Mouse (Mus musculus): ENCODE measurements around the gene Daglb.

Gene Daglb

DNA sequence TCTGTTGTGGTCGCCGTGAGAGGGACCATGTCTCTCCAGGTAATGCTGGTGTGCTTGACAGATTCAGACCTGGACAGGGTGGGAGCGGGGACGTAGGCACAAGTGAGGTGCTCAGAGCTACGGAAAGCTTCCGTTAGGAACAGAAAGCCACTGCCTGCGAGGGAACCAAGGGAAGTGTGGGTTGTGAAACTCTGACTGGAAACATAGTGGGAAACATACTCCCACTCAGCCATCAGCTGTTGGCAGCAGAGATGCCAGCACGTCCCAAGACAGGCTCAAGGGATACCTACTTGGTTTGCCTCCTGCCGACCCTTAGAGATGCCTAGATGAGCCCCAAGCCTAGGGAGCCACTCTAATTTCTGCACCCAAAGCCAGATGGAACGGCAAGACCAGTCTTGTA, 22.8 kb downstream of the Daglb start:
- no peak for DNase-seq (ENCODE audit: low read depth, low spot score)

DNA sequence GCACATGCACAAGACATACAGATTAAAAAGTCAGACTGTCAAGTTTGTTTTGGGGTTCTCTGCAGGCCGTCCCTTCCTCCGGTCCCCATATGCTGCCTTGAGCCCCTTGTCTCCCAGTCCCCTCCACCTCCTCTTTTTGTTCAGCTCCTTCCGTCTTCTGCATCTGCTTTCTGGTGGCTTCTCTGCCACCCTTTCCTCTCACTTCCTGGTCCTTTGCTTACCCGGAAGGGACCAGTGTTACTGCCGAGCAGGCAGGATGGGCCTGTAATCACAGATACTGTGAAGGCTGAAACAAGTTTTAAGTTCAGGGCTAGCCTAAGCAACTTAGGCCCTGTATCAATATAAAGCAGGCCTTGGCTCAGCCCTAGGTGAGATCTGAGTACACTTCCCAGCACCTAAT, 23.6 kb downstream of the Daglb start:
- no peak for DNase-seq (ENCODE audit: low read depth, low spot score)

- no peak for DNase-seq (ENCODE audit: low read depth, low spot score)
Observed at GRCm38 (mm10) chr5:143489749-143490342, 25.5 kb downstream of the Daglb start.

DNA sequence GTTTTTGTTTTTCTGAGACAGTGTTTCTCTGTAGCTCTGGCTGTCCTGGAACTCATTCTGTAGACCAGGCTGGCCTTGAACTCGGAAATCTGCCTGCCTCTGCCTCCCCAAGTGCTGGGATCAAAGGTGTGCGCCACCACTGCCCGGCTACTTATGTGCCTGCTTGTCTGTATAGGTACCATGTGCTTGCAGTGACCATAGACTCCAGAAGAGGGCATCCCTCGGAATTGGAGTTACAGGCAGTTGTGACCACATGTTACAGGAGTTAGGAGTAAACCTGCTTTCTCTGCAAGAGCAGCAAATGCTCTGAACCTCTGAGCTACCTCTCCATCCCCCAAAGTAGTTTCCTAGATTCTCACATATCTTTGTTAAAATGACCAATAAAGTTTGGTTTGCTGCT, 27.4 kb downstream of the Daglb start:
- peak; percentile 77 for DNase-seq (ENCODE audit: low read depth, low spot score)

GRCm38 (mm10) chr5:143493163-143493562, 28.8 kb downstream of the Daglb start:
- no peak for DNase-seq (ENCODE audit: low read depth, low spot score)

DNA sequence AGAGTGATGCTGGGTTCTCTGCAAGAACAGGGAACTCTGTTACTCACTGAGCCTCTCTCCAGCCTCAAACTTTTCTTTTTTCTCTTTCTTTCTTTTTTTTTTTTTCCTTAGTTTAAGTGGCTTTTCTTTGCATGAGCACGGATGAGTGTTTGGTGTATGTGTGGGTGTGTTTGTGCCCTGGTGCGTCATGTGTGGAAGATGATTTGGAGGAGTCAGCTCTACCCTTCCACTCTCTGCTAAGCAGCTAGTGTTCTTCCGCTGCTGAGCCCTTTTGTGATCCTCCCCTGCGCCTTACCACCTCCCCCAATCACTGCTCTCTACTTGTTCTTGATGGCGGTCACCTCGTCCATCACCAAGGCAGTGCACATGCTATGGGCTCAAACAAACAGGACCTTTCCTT, 31.3 kb downstream of the Daglb start:
- no peak for DNase-seq (ENCODE audit: low read depth, low spot score)

DNA sequence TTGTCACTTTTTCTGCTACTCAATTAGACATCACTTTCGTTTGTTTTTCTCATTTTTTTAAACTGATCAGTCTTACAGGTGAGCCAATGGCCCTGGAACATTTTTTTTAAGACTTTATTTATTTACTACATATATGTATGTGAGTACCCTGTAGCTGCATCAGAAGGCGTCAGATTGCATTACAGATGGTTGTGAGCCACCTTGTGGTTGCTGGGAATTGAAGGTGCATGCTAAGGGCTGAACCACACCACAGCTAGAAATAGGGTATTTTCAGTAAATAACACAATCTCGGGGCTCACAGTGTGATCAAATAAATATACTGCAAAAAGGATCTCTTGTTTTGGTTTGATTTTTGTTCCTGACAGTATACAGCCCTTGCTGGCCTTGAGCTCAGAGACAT, 33.1 kb downstream of the Daglb start:
- no peak for DNase-seq (ENCODE audit: low read depth, low spot score)

- DNase-seq (ENCODE audit: low read depth, low spot score) = no peak
Observed at GRCm38 (mm10) chr5:143499197-143499596, 34.8 kb downstream of the Daglb start.

GRCm38 (mm10) chr5:143499686-143500085, 35.3 kb downstream of the Daglb start:
- DNase-seq (ENCODE audit: low read depth, low spot score) = no peak

DNA sequence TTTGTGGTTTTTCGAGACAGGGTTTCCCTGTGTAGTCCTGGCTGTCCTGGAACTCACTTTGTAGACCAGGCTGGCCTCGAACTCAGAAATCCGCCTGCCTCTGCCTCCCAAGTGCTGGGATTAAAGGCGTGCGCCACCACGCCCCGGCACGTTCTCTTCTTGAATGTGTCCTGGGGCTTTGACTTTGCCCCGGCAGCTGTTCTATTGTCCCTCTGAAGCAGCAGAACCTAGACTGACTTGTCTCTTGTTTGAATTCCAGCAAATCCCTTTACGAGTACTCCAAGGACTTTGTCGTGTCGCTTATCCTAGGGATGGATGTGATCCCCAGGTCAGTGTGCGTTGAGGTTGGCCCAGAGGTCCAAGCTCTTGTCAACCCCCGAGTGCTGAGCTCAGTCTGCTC, 36.3 kb downstream of the Daglb start:
- DNase-seq (ENCODE audit: low read depth, low spot score) = peak; percentile 29

DNA sequence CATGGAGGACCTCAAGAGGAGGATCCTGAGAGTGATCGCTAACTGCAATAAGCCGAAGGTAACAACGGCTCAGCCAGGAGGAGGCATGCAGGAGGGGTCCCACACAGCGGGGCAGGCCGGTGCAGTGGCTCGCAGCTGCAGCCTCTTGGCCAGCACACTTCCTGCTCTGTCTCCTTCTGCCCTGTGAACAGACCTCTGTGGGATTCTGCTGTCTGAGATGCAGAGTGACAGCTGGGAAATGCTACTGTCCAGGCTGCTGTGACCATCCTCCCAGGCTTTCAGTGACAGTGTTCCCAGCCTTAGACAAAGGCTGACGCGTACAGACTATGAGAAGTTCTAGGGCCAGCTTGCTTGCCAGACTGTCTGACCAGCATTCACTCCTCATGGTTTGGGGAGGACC, 36.8 kb downstream of the Daglb start:
- no peak for DNase-seq (ENCODE audit: low read depth, low spot score)

DNA sequence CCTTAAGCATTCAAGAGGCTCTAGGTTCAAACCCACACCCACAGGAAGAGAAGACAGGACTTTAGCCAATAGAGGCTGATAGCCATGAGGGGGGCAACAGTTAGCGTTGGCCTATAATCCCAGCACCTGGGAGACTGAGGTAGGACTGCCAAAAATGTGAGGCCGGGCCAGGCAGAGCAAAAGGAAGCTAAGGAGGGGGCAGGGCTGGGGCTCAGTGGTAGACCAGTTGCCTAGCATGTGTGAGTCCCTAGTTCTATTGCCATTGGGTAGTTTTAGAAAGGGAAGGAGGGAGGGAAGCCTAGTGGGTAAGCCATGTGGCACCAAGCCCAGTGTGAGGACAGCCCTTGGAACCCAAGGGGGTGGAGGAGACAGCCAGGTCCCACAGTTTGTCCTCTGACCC, 37.3 kb downstream of the Daglb start:
- no peak for DNase-seq (ENCODE audit: low read depth, low spot score)

DNA sequence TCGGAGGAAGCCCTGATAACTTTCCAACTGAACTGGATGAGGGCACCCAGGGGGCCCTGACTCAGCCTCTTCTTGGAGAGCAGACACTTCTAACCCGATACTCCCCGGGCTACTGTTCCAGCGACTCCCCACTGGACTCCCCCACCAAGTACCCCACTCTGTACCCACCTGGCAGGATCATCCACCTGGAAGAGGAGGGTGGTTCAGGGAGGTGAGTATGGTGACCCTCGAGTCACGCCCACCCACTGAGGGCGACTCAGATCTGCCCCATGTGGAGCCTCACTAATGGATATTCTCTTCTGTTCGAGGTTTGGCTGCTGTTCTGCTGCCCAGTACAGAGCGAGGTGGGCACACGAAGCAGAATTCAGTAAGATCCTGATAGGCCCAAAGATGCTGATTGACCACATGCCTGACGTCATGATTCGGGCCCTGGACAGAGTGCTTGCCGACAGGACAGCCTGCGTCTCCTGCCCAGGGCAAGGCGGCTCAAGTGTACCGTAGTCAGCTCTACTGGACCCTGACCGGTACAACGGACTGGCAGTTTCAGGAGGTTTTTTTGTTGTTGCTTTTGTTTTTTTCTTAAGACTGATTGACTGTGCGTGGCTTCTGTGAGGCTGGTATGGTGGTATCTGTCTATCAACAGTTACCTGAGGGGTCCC, 38.6 kb downstream of the Daglb start:
- no peak for DNase-seq (ENCODE audit: low read depth, low spot score)

GRCm38 (mm10) chr5:143503740-143504139, 39.4 kb downstream of the Daglb start:
- no peak for DNase-seq (ENCODE audit: low read depth, low spot score)

DNA sequence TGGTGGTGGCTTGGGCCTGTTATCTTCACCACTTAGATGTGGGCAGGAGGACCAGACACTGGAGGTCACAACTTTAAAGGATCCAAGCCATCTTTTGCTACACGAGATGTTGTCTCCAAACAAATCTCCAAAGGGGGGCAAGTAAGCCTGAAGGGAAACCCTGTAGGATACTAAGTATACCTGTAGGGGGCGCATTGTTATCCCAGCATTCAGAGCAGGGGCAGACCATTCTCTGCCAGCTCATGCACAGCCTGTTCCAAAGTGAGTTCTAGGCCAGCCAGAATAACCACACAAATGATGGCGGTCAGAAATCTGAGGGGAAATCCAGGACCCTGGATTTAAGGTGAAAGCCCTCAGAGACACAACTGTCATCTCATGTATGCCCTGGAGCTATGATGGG, 40.1 kb downstream of the Daglb start:
- DNase-seq (ENCODE audit: low read depth, low spot score) = peak; percentile 56

- DNase-seq (ENCODE audit: low read depth, low spot score) = no peak
Observed at GRCm38 (mm10) chr5:143505056-143505455, 40.7 kb downstream of the Daglb start.

DNA sequence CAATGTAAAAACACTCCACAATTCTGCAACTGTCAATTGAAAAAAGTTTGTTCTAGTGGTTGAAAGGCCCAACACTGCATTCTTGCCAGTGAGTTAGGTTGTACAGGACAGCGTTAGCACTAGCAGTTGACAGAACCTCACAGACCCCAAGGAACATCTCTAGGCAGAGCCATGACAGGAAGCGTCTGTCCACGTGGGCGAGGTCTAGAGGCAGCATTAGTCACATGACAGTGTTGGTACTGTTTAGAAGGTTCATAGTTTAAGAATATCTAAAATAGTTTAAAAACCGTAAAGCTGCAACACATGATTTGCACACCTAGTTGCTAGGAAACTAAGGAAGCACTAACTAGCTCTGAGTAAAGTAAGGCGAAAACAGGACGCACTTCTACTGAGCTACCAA, 41.2 kb downstream of the Daglb start:
- no peak for DNase-seq (ENCODE audit: low read depth, low spot score)

DNA sequence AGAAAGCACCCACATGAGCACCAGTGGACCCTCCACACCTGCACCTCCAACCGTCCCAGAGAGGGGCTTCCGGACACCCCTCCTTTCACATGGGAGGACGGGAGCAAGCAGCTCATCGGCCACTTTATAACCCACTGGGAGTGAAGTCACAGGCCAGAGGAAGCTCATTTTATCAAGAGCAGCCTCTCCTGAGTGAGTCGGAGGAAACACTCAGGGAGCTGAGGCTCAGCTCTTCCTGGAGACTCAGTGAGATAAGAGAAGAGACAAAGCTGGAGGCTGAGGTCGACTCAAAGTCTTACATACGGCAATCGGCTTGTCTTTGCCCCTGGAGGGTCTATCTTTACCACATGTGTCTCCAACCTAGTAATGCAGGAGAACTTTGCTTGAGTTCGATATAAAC, 44.9 kb downstream of the Daglb start:
- no peak for DNase-seq (ENCODE audit: low read depth, low spot score)

DNA sequence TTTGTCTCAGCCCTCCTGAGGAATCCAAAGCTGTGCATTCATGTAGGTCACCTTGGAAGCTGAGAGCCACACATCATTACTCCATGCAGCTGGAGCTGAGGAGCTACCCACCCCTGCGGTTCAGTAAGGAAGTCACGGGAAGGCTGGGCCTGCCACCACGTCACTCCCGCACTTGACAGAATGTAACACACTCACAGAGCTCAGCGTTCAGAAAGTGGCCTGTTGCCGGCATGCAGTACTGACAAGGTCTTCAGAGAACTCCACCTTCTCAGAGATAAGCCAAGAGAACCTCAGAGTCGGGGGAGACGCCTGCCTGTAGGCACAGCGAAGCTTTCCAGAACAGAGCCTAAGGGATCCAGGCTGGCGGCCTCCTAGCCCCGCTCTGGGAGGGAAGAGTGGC, 45.4 kb downstream of the Daglb start:
- DNase-seq (ENCODE audit: low read depth, low spot score) = no peak

GRCm38 (mm10) chr5:143511577-143511976, 47.2 kb downstream of the Daglb start:
- no peak for DNase-seq (ENCODE audit: low read depth, low spot score)

- no peak for DNase-seq (ENCODE audit: low read depth, low spot score)
Observed at GRCm38 (mm10) chr5:143512305-143512704, 47.9 kb downstream of the Daglb start.

- peak; percentile 54 for DNase-seq (ENCODE audit: low read depth, low spot score)
Observed at GRCm38 (mm10) chr5:143514878-143515277, 50.5 kb downstream of the Daglb start.

GRCm38 (mm10) chr5:143517005-143517404, 52.6 kb downstream of the Daglb start:
- DNase-seq (ENCODE audit: low read depth, low spot score) = no peak

GRCm38 (mm10) chr5:143517436-143517835, 53.1 kb downstream of the Daglb start:
- DNase-seq (ENCODE audit: low read depth, low spot score) = no peak
